Mouse (Mus musculus): Measurements from ENCODE around the gene Cd8b1.

The Cd8b1 gene

GRCm38 (mm10) chr6:71351201-71351600 lies 28.6 kb downstream of the Cd8b1 start:
- DNase-seq (ENCODE audit: low spot score in 2 of 2) = no peak

GRCm38 (mm10) chr6:71352201-71352600 lies 29.6 kb downstream of the Cd8b1 start:
- no peak for DNase-seq (ENCODE audit: low spot score in 2 of 2)

DNA sequence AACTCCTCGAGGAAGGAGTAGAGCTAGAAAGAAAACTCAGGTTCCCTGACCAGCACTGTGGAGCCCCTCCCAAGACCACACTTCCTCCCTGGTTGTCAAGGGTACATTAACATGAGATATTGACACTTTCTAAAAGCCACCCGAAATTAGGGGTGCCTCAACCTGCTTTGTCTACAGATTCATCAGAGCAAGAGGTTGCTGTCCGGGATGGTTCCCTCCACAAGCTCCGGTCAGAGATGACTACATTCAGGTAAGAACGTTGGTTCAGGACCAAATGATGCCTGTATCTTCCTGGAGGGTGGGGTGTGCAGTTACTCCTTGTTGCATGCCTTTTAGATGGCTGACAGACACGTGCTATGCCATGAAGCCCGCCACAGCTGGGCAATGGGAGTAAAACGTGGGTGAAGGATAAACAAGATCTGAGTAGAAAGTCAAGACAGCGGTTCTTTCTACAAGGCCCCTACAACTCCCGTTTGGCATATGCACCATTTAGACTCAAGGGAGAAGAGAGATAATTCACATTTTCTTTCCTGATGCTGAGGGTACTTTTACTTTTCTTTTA lies 30.4 kb downstream of the Cd8b1 start:
- no peak for DNase-seq (ENCODE audit: low spot score in 2 of 2)

DNA sequence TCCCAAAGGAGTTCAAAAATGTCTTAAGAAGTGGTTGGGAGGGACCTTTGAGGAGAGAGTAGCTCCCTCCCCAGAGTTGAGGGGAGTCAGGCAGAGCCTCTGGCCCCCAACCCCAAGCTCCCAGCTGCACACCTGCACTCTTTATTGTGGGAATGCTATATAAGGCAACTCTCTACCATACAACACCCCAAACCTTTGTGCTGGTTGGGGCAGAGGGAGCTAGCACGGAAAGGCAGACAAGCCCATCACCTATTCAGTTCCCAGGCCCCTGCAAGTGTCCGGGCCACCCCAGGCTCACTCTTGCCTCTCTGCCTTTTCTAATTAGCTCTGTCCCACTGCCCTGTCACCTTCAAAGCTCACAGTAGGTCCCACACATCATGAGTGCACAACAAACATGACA lies 31.1 kb downstream of the Cd8b1 start:
- DNase-seq (ENCODE audit: low spot score in 2 of 2) = no peak

DNA sequence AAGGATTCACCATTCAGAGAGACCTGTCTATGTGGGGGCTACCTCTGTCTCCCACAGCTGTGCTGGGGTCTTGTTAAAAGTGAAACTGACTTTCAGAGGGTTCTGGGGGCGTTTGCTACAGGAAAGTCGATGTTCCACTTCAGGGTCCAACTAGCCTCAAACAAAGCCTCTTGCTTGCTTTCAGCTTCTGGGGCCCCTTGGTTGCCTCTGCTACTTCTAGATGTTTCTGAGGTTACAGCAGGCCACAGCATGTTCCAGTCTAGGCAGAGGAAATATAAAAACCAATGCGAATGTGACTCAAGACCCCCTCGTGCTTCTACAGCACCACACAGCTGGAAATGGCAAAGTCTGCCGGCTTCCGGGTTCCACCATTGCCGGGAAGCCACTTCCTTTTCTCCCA lies 34.9 kb downstream of the Cd8b1 start:
- DNase-seq (ENCODE audit: low spot score in 2 of 2) = no peak

DNA sequence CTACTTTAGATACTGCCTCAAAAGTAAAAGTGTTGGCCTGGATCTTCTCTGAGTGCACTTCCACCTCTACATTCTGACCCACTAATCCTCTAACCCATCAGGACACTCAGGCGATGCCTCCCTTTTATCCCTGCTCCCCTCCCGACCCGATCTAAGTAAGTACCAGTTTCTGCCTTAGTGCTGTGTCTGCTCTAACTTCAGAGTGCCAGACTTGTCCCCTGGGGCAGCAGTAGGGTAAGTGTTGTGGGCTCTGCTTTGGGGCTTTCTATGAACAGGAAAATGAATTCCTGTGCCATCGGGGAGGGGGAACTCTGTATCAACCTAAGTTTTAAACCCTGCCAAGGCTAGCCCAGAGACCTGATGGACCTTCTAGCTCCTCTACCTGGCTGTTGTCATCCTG lies 37.6 kb downstream of the Cd8b1 start:
- DNase-seq (ENCODE audit: low spot score in 2 of 2) = no peak

DNA sequence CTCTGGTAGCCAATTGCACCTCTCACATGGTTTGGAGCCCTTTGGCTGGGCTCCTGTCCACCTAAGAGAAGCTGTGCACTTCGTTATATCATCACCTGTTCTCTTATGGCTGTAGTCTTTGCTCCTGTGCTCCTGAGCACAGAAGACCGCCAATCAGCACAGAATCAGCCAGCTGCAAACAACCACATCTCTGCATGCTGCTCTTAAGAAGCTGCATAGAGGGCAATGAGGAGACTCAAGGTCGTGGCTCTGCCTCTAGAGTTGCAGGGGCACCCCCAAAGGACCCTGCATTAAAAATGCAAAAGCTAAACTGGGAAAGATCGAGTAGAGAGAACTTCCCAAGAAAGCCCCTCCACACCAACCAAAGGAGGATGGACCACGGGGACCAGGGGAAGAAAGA lies 38.2 kb downstream of the Cd8b1 start:
- no peak for DNase-seq (ENCODE audit: low spot score in 2 of 2)

DNA sequence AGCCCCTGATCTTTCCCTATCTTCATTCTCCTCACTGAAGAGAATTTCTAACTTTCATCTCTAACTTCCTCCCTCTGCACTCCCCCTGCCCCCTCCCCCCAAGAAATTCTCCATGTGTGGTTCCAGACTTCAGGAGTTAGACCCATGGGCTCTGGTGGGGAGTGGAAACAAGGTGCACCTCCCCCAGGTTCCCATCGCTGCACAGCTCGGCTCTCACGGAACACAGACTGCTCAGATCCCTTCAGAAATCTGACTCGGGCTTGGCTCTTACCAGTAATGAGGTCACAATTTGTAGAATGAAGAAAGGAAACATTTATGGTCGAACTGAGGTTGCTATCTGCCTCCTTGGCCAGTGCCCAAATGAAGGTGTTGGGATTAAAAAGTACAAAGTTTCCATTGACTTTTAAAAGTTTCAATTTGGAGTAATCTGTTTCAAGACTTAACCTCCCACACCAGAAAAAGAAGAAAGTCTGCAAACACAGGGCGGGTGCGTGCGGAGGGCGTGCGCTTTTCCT lies 38.6 kb downstream of the Cd8b1 start:
- DNase-seq (ENCODE audit: low spot score in 2 of 2) = no peak

- no peak for DNase-seq (ENCODE audit: low spot score in 2 of 2)
These were observed 41.4 kb downstream of the Cd8b1 start for GRCm38 (mm10) chr6:71363995-71364394.

- DNase-seq (ENCODE audit: low spot score in 2 of 2) = no peak
These were observed 46.8 kb downstream of the Cd8b1 start for GRCm38 (mm10) chr6:71369416-71369815.

DNA sequence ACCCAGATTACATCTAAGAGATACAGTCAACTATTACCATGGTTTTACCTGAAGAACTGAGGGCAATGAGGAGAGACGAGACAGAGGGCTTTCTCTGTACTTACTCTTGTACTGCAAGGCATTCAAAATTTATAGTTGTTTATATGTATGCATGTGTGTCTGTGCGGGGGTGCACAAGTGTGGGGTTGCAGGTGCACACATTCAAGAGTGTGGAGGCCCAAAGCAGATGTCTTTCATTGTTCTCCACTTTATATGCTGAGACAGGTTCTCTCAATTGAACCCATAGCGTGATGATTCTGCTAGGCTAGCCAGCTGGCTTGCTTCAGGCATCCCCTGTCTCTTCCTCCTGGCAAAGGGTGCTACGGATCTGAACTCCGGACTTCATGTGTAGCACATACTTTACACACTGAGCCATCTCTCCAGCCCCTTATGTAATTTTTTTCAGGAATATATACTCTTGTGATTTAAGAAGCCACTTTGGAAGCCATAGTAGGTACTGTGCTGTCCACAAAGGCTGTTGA lies 48.6 kb downstream of the Cd8b1 start:
- no peak for DNase-seq (ENCODE audit: low spot score in 2 of 2)

- DNase-seq (ENCODE audit: low spot score in 2 of 2) = no peak
These were observed 49.6 kb downstream of the Cd8b1 start for GRCm38 (mm10) chr6:71372041-71372720.

GRCm38 (mm10) chr6:71373249-71373775 lies 50.7 kb downstream of the Cd8b1 start, which contains the start of gene Cd8a:
Gene Cd8a, plus strand, starts transcription at chr6:71373427.
- no peak for DNase-seq (ENCODE audit: low spot score in 2 of 2)

GRCm38 (mm10) chr6:71374311-71374829 lies 51.8 kb downstream of the Cd8b1 start:
- DNase-seq (ENCODE audit: low spot score in 2 of 2) = no peak

DNA sequence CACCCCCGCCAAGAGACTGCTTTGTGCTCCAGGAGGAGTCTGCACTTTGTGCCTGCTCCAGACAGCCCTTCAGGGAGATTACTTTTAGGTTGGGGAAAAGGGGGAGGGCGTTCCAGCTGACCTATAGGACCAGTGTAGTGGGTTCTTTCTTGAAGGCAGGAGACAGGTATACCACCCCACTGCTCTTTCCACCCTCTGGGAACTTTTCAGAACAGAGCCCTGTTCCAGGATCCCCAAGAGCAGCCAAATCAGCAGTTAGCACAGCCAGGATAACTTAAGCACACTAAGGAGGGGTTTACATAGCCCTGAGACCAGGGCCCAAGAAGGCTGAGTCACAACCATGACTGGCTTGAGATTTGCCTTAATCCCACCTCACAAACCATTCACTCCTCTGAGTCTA lies 52.3 kb downstream of the Cd8b1 start:
- no peak for DNase-seq (ENCODE audit: low spot score in 2 of 2)

DNA sequence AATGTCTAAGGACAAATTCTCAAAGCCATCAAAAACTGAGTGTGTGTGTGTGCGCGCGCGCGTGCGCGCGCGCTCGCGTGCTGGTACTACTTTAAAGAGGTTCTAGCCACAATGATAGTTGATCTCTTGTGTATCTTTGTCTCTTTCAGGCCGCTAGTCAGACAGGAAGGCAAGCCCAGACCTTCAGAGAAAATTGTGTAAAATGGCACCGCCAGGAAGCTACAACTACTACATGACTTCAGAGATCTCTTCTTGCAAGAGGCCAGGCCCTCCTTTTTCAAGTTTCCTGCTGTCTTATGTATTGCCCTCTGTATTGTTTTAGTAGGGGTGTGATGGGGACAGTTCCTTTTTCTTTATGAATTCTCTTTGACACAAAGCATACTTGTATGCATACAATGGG lies 54.1 kb downstream of the Cd8b1 start:
- no peak for DNase-seq (ENCODE audit: low spot score in 2 of 2)

DNA sequence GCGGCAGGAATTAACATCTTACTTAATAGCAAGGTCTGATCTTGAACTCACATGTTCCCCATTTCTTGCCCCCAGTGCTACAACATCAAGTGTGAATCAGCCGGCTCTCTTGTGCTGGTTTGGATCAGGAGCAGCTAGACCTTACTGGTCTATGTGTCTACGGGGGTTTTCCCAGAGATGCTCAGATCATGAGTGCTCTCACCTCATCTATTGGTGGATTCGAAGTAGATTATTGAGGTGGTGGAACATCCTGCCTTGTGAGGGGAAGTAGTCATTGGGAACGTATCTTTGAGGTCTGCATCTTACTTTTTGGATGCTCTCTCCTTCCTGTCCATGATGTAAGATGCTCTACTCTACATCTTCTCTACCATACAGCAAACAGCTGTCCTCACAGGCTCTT lies 59.1 kb downstream of the Cd8b1 start:
- DNase-seq (ENCODE audit: low spot score in 2 of 2) = no peak

Measured in spleen, postnatal 4 days (tissue).